Mouse (Mus musculus) activated CD4-positive, CD25-positive, alpha-beta regulatory T cell, adult 4 months (primary cell): Measurements from ENCODE around the gene Yipf1. TPM values are rescaled to one million over a fixed set of nuclear protein-coding genes. Genes with fewer than 3 reads are reported as not detected.
"Not testable (repeated sequence)": the region's sequence is repeated elsewhere in the genome, so short reads cannot be mapped to it uniquely, and the experiment has no call there.

Source experiments
- ATAC-seq: one replicate; pipeline ENCODE4 v1.8.0; 2017
- polyA plus RNA-seq, 2 experiments: library from polyadenylated mRNA; unstranded; fragments of 100-300 nt; shearing (Covaris generic); gene quantifications; one replicate each; pipeline ENCODE4 v1.2.1; 2017

The Yipf1 gene
- polyA plus RNA-seq, 2 experiments from 2014 or later, result 91.4 to 105 TPM

DNA sequence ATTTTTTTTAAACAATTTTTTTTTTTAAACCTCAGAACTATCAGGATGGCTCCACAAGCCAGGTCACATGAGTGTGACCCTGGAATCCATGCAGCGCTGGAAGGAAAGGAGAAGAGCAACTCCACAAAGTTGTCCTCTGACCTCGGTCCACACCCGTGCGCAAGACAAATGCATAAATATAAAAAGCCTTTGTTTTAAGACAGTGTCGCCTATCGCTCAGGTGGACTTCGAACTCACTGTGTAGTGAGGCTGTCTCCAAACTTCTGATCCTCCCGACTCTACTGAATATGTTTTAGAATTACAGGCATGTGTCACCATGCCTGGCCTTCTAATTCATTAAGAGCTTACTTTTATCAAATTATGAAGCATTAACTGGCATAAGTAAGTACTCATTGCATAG is 14.4 kb downstream of the Yipf1 start:
- no peak for ATAC-seq

DNA sequence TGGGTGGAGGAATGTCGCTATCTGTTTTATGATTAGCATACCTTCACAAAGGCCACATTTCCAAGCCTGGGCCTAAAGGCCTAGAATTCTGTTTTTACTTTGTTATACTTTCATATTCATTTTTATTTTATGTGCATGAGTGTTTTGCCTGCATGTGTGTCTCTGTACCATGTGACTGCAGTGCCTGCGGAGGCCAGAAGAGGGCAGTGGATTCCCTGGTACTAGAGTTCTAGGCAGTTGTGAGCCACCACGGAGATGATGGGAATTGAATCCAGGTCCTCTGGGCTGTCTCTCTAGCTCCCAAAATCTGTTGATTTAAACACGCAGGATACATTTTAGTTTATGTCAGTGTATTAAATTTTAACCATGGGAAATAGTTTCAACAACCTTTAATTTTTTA is 19.4 kb downstream of the Yipf1 start:
- ATAC-seq, result no peak

DNA sequence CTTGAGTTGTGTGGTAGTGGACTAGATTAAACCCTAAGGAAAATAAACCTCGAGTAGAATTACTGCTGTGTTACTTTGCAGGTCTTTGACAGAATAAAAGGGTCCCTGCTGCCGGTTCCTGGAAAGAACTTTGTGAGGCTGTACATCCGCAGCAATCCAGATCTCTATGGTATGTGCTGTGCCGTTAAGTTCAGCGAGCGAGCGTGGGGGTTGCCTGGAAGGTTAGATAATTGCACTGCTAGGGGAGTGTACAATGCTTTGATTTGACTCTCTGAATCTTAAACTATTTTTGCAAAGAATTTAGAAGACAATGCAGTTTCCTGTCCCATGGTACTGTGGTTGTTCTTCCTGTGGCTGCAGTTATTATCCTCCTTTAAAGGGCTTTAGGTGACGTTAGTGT is 22.2 kb downstream of the Yipf1 start:
- no peak for ATAC-seq

DNA sequence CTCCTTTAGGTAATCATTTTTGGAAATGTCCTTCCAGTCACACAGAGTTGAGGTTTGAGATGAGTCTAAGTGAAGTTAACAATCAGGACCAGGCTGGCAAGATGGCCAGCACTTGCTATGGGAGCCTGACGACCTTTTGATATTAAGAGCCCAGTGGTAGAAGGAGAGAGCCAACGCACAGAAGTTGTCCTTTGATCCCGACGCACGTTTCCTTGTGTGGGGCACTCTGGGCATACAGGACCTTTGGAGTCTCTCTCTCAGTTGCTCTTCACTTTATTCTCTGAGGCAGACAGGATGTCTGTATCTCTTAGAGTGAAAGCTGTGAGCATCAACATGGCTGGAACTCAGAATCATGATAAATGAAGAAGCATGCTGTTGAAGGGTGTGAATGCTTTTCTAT is 23.3 kb downstream of the Yipf1 start:
- no peak for ATAC-seq

- ATAC-seq, result no peak
These were observed 27.2 kb downstream of the Yipf1 start for GRCm38 (mm10) chr4:107341354-107341753.

- ATAC-seq, result no peak
These were observed 30.4 kb downstream of the Yipf1 start for GRCm38 (mm10) chr4:107344612-107345011.

DNA sequence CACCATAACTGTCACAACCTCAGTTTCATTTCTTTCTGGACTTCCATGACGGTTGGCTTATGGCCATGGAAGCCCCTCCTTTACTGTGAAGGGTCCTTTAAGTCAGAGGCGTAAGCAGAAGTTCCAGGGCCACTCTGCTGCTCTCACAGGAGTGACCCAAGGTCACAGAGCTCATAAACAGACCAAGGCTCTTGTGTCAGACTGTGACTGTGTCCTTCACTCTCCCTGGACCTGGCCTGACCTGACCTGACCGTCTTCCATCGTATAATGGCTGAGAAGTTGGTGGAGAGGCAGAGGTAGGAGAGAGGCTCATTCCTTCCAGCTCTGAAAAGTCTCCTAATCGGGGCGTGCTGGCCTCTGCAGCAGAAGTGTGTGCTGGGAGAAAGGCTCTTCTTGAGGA is 33.1 kb downstream of the Yipf1 start:
- ATAC-seq, result no peak

GRCm38 (mm10) chr4:107348529-107349310 is 34.6 kb downstream of the Yipf1 start:
- ATAC-seq, result no peak

DNA sequence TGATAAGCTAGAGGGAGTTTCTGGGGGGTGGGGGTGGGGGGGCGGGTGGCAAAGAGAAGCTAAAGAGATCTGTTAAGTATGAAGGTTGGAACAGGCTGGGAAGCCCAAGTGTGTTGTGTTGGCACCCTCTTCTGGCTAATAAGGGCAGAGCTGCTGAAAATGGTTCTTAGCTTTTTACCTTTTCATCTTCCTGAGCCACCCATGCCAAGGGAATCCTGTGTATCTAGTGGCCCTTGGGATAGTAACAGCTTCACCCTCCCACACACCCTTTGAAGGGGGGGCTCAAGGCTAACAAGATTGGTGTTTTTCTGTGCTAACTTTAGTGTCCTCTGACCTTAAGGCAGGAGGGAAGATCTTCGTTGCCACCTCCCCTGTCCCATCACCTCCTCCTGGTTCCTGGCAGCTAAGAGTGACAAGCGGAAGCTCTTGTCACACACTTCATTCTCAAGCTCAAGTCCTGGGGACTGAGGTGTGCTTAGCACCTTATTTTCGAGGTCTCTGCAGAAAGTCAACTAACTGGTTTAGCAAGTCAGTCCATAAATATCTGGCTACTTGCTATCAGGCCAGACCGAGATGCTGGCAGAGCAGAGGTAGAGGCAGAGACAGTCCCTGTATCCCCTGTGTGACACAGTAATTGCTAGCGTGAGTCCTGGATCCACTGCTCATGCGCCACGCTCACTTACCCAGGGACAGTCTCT is 35.3 kb downstream of the Yipf1 start:
- ATAC-seq, result no peak

DNA sequence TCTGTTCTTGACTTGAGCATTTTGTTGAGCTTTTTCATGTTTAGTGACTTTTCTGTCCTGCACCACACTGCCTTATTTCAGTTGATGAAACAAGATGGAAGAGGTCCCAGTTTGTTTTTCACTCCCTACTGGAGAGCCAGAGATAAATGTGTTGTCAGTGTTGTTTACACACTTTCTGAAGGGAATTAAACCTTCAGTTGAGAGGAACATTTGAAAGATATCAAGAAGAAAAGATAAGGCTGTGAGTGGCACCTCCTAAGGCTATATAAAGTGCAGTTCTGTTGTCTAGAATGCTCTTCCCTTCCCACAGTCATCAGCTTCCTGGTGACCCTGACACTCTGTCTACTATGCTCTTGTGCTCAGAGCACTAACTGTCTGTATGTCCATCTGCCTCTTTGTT is 37.2 kb downstream of the Yipf1 start:
- no peak for ATAC-seq

DNA sequence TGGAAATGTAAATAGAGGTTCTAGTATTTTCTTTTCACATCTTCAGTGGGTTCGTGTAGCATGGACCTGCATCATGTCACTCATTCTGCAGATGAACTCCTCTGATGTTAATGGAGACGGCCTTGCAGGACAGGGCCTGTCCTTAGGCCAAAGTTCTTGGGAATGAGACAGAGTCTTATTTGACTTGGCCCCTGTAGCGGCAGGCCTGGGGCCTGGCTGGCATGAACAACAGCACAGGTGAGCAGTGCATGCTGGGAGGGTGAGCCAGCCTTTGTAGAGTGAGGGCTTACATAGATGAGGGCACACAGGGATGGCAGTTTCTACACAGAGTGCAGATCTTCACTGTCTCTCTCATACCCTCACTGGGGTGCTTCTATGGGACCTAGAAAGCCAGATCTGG is 39.4 kb downstream of the Yipf1 start:
- no peak for ATAC-seq

- ATAC-seq, result no peak
These were observed 40.0 kb downstream of the Yipf1 start for GRCm38 (mm10) chr4:107354126-107354525.

- ATAC-seq, result no peak
These were observed 40.4 kb downstream of the Yipf1 start for GRCm38 (mm10) chr4:107354543-107354942.

GRCm38 (mm10) chr4:107357172-107357571 is 43.0 kb downstream of the Yipf1 start:
- ATAC-seq, result not testable (repeated sequence)

DNA sequence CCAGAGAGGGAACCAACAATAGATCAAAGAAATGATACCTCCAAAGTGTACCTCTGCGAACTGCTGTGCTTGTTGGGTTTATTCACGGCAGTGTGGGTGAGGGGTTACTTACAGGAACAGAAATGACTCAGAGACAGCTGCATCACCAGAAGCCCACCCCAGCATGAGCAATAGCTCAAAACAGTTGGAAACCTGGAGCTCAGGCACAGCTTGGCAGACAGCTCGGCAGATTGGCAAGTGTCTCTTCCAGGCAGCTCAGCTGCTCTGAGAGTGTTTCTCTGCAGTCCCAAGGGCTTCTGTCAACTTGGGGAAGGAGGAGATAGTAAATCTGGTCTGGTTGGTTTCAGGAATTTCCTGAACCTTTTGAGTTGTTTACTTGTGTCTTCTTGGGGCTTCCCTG is 44.3 kb downstream of the Yipf1 start:
- ATAC-seq, result no peak

- no peak for ATAC-seq
These were observed 46.4 kb downstream of the Yipf1 start for GRCm38 (mm10) chr4:107360457-107361145.

DNA sequence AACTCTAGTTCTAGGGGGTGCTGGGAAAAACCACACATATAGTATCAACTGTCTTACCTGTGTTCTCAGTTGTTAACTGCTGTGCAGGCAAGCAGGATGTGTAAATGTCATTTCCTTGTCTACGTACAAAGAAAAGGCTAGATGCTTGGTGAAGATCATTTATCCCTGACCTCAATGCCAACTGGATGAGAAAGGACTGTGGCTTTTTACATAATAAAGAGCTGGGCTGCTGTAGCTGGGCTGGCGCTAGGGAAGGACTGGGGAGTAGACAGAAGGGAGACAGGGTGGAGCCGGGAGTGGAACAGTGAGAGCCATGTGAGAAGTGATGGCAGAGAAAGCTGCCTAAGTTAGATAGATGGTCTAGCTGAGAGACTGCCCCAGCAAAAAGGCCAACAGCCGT is 48.6 kb downstream of the Yipf1 start:
- no peak for ATAC-seq

DNA sequence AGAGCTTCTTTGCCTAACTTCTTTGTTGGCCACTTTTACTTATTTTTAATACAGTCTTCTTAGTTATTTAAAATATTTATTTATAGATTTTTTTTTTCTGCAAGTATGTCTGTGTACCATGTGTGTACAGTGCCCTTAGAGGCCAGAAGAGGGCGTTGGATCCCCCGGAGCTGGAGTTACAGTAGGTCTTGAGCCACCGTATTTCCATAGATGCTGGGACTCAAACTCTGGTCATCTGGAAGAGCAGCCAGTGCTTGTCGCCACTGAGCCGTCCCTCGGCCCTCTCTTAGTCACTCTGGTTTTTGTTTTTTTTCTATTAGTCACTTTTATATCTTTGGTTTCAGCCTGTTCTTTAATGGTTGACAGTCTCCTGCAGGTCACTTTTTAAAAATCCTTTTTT is 49.4 kb downstream of the Yipf1 start:
- no peak for ATAC-seq

DNA sequence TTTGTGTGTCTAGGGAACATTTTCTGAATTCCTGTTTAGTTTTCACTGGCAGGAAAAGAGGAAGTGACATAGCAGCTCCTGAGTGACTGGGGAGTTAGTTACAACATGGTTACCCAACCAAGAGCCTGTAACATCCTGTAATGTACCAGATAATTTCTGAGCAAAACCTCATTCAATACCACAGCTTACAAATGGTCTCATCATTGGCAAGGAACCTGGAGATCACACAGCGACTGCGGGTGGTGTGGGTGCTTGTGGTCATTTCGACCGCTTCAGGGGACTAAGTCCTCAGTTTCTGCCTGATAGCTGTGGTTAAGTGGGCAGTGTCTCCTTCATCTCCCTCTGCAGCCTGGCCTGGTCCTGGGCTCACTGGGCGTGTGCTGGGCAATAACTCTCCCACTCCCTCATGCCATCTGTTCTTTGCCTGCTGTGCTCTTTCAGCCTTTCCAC is 50.1 kb downstream of the Yipf1 start:
- no peak for ATAC-seq

DNA sequence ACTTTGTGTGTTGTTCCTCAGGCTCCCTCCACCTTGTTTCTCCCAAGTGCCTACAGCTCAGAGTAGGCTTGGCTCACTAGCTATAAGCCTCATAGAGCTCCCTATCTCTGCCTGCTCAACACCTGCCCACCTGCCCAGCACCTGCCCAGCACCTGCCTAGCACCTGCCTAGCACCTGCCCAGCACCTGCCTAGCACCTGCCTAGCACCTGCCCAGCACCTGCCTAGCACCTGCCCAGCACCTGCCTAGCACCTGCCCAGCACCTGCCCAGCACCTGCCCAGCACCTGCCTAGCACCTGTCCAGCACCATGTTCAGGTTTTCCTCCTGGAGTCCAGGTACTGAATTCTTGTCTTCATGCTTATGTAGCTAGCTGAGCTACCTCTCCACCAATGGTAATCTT is 52.2 kb downstream of the Yipf1 start:
- ATAC-seq, result not testable (repeated sequence)

GRCm38 (mm10) chr4:107367567-107368314 is 53.6 kb downstream of the Yipf1 start, which contains the start of gene Ndc1:
Gene Ndc1 (plus strand): TSS chr4:107367784.
- ATAC-seq, result peak; percentile 99

DNA sequence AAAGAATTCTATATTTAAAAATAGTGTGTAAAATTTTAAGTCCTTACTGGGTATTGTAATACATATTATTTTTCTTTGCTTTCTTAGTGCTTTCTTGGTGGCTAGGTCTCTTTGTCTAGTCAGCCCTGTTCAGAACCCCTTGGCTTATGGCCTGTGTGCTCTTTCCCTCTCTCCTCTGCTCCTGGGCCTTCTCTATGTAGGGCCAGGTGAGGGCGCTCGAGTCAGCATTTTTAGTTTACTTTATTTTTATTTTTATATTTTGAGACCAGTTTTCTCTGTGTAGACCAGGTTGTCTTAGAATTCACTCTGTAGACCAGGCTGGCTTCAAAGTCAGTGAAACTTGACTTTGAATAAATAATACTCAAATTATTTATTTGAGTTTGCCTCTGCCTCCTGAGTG is 58.1 kb downstream of the Yipf1 start:
- ATAC-seq, result no peak

- ATAC-seq, result no peak
These were observed 60.5 kb downstream of the Yipf1 start for GRCm38 (mm10) chr4:107374677-107375076.
